Mouse (Mus musculus) gonadal fat pad, adult 2 months (tissue): Measurements from ENCODE around the gene Stard3. TPM values are rescaled to one million over a fixed set of nuclear protein-coding genes. Genes with fewer than 3 reads are reported as not detected.

Experiments used
- DNase-seq: peaks from one replicate; pipeline ENCODE4 v3.0.0-alpha.2; 2012; ENCODE audit warnings: low read depth
- polyA plus RNA-seq: library from polyadenylated mRNA; depleted of rRNA; stranded (reverse); fragments of >200 nt; gene quantifications from 2 replicates; pipeline ENCODE4 v1.2.3, GENCODE M21; 2012

The Stard3 gene
- polyA plus RNA-seq, 1 experiment: 80.9 TPM

- DNase-seq: no peak
Observed at GRCm38 (mm10) chr11:98348083-98348961, 9.8 kb upstream of the Stard3 start, which contains the start of gene Ppp1r1b. Gene Ppp1r1b (plus strand): TSS chr11:98348404.

GRCm38 (mm10) chr11:98349308-98349707 is 8.9 kb upstream of the Stard3 start:
- no peak for DNase-seq

GRCm38 (mm10) chr11:98352272-98352990 is 5.7 kb upstream of the Stard3 start:
- DNase-seq: no peak

DNA sequence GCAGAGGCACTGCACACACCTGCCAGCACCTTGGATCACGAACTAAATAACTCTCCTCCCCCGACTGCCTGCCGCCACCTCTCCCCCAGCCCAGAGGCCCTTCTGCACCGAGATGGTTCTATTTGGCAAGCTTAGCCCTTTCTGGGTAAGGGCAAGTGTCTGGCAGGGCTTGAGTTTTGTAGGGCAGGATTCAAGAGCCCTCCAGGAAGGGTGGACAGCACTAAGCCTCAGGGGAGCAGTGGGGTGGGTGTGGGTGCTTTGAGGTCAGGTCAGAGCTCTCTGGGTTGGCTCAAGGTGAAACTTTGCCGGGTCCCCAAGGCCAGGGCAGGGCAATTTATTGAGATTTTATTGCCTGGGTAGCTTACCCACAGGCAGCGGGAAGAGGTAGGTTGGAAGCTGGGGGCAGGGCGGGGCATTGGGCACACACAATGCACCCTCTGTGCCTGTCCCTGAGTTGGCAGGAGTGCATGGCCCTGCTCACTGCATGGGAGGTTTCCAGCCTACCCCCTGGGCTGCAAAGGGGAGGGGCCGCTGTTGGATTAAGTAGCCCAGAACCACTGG is 4.4 kb upstream of the Stard3 start:
- DNase-seq: no peak

- DNase-seq: no peak
Observed at GRCm38 (mm10) chr11:98354445-98354844, 3.7 kb upstream of the Stard3 start.

DNA sequence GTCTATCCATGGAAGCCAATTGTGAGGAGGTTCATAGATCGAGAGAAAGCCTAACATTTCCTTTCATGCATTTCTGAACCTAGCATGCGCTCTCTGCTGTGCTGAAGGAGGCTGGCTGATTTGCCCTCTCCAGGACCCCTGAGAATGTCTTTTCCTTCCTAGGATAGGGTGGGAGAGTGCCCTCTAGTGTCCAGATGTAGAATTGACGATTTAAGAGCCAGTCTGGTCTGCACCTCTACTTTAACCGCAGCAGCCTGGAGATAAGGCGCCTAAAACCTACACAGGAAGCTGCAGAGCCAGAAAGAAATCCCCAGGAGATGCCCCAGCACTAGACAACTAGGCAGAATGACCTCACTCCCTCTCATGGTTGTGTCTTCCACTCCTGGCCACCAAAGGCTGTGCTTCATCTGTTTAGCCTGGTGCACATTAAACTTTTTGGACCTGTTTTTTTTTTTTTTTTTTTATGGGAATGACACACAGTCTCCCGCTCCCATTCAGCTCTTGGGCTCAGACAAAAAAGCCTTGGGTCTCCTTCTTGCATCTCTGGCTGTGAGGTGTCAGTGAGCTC is 2.4 kb upstream of the Stard3 start:
- no peak for DNase-seq

GRCm38 (mm10) chr11:98356625-98357394 is 1.4 kb upstream of the Stard3 start:
- DNase-seq: no peak

- no peak for DNase-seq
Observed at GRCm38 (mm10) chr11:98357396-98358160, 590 bp upstream of the Stard3 start.

DNA sequence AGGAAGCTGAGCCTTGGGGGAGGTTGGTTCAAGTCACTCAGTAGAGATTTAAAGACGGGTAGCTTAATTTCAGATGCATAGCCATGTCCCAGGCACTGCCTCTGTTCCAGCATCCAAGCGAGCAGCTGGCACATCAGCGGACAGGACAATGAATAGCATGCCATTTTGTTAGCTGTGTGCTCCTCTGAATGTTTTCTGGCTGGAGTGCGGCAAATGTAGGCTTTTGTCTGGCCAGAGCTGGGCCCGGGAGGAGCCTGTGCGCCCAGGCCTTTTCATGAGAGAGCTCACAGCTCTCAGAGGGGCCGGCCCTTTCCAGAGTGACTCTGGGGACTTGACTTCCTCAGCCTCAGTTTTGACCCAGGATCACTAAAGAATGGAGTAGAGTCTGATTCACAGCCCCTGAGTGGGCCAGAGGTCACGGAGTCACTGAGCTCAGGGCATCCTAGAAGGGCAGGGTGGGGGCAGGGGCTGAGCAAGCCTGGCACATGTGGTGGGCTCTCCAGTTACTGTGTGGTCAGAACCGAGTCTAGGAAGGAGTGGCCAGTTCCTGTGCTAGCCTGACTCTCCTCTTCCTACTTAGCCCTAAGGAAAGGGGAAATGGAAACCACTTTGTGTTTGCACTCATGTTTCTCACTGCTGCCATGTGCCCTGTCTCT is 2.8 kb downstream of the Stard3 start:
- DNase-seq: no peak

DNA sequence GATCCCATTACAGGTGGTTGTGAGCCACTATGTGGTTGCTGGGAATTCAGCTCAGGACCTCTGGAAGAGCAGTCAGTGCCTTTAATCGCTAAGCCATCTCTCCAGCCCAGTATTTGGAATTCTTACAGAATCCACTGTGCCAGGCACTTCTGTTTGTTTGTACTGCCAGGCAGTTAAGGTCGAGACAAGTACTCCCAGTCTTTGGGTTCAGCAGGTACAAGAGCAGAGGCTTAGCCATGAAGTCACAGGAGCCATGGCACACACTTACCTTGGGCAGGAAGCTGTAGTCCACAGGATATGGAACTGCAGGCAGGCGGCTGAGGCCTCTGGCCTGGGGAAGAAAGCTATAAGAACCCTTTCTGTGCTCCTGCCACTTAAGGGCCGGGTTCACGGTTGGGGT is 5.6 kb downstream of the Stard3 start:
- DNase-seq: no peak

- no peak for DNase-seq
Observed at GRCm38 (mm10) chr11:98364410-98364809, 6.2 kb downstream of the Stard3 start.

DNA sequence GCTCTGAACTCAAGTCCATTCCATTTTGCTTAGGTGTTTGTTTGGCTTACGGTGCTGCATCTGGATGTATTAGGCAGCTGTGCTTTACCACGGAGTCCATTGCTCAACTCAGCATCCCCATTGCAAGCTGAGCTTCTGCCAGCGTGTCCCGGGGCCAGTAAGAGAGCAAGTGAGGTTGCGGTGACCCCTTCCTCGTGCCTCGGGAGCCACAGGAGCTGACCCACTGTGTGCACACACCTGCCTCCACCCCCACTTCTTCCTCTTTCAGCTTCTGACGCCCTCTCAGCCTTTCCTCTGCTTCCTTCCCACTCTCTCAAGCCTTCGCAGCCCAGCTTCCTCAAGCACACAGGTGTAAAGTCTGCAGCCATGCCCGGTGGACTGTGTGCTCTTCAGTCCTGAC is 8.1 kb downstream of the Stard3 start:
- no peak for DNase-seq

DNA sequence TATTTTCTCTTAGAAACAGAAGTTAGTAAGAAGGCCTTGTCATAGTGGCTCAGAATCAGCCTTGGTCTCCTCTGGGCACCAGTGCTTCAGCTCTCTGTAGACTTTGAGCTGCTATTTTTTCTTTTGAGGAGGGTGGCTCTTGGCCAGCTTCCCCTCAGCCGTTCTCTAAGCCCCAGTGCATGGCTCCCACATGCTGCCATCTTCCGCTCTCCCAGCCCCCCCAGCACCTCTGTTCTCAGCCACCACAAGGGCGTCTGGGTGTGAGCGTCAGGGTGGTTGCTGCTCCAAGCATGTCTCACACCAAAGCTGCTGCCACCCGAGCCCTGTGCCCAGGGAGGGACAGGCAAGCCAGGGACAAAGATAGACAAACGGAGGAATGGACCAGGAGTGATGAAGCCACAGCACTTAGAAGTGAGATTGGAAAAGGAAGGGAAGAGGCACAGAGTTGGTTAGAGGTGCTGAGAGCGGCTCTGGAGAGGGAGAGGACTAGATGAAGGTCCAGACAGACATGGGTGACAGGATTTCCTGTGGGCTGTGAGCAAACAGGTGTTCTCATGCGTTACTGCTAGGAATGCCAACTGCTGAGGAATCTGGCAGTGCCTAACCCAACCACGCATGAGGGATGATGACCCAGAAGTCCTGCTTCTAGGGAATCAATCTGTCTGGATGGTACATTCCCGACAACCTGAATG is 9.1 kb downstream of the Stard3 start:
- no peak for DNase-seq

DNA sequence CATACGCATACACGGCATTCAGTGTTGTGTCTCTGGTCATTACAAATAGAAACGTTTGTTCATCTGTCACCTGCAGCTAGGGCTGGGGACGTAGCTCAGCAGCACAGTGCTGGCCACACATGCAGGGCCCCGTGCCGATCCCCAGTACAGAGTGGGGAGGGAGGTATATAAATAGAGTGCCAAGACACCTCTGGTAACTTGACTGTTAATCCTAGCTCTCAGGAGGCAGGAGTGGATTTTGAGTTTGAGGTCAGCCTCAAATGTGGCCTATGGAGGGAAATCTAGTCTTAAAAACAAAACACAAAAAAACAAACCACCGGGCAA is 9.7 kb downstream of the Stard3 start:
- DNase-seq: no peak

GRCm38 (mm10) chr11:98369337-98369736 is 11.2 kb downstream of the Stard3 start:
- no peak for DNase-seq

DNA sequence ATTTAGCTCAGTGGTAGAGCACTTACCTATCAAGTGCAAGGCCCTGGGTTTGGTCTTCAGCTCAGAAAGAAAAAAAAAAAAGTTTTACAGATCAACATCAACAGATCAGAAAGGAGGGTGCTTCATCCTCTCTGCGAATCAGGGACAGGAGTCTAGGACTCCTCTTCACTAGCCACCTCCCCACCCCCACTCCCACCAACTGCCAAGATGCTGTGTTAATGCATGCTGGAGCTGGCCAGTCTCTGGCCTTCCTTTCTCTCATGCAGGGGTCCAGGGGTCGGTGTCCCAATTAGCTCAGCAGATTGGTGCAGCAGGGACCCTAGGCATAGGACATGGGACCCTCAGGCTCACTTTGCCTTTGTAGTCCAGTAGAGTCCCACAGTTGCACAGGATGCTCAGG is 12.4 kb downstream of the Stard3 start:
- DNase-seq: no peak

GRCm38 (mm10) chr11:98371556-98372240 is 13.5 kb downstream of the Stard3 start:
- DNase-seq: no peak

DNA sequence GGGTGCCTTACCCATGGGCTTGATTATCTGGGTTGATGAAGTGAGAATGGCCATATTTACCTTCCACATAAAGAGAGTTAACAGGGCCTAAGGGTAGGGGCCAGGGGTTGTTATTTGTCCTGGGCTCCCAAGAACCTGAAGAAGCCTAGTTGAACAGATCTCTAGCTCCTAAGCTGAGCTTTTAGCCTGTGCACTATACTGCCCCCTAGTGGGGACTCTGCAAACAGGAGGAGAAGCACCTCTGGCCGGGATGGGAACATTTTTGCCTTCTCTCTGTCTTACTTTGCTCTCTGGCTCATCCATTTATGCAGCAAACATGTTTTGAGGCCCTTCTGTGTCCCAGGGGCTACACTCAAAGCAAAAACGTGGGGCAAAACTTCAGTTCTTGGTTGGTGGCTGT is 14.2 kb downstream of the Stard3 start:
- DNase-seq: no peak

- no peak for DNase-seq
Observed at GRCm38 (mm10) chr11:98373244-98373643, 15.1 kb downstream of the Stard3 start.
